Mouse (Mus musculus): ENCODE data around the gene Ncs1. TPM values are rescaled to one million over a fixed set of nuclear protein-coding genes. Genes with fewer than 3 reads are reported as not detected.

The Ncs1 gene
- total RNA-seq, 2 experiments from 2014 or later, result 298 to 317 TPM

GRCm38 (mm10) chr2:31244216-31244615 is 1.4 kb upstream of the Ncs1 start:
- DNase-seq (ENCODE audit: low spot score in 2 of 2), result no peak

- DNase-seq (ENCODE audit: low spot score in 2 of 2), result no peak
Measured at GRCm38 (mm10) chr2:31245051-31245450, 572 bp upstream of the Ncs1 start.

- DNase-seq (ENCODE audit: low spot score in 2 of 2), result peak in 1 of 2 experiments; percentile 63
Measured at GRCm38 (mm10) chr2:31246251-31246971, 788 bp downstream of the Ncs1 start.

- no peak for DNase-seq (ENCODE audit: low spot score in 2 of 2)
Measured at GRCm38 (mm10) chr2:31248856-31249255, 3.2 kb downstream of the Ncs1 start.

- DNase-seq (ENCODE audit: low spot score in 2 of 2), result no peak
Measured at GRCm38 (mm10) chr2:31252167-31252566, 6.5 kb downstream of the Ncs1 start.

GRCm38 (mm10) chr2:31253463-31253862 is 7.8 kb downstream of the Ncs1 start:
- DNase-seq (ENCODE audit: low spot score in 2 of 2), result no peak

- DNase-seq (ENCODE audit: low spot score in 2 of 2), result no peak
Measured at GRCm38 (mm10) chr2:31254806-31255205, 9.2 kb downstream of the Ncs1 start.

GRCm38 (mm10) chr2:31255952-31256938 is 10.6 kb downstream of the Ncs1 start:
- peak in 1 of 2 experiments; percentile 79 for DNase-seq (ENCODE audit: low spot score in 2 of 2)

GRCm38 (mm10) chr2:31257096-31257495 is 11.5 kb downstream of the Ncs1 start:
- DNase-seq (ENCODE audit: low spot score in 2 of 2), result peak; percentile 62 to 87

- DNase-seq (ENCODE audit: low spot score in 2 of 2), result peak; percentile 72 to 86
Measured at GRCm38 (mm10) chr2:31258609-31259366, 13.2 kb downstream of the Ncs1 start.

- DNase-seq (ENCODE audit: low spot score in 2 of 2), result no peak
Measured at GRCm38 (mm10) chr2:31259367-31259920, 13.8 kb downstream of the Ncs1 start.

- DNase-seq (ENCODE audit: low spot score in 2 of 2), result no peak
Measured at GRCm38 (mm10) chr2:31260549-31260948, 14.9 kb downstream of the Ncs1 start.

GRCm38 (mm10) chr2:31263039-31263461 is 17.4 kb downstream of the Ncs1 start:
- peak in 1 of 2 experiments; percentile 65 for DNase-seq (ENCODE audit: low spot score in 2 of 2)

GRCm38 (mm10) chr2:31263746-31264378 is 18.2 kb downstream of the Ncs1 start:
- DNase-seq (ENCODE audit: low spot score in 2 of 2), result peak; percentile 61 to 90

GRCm38 (mm10) chr2:31267447-31267846 is 21.8 kb downstream of the Ncs1 start:
- no peak for DNase-seq (ENCODE audit: low spot score in 2 of 2)

GRCm38 (mm10) chr2:31268631-31269030 is 23.0 kb downstream of the Ncs1 start:
- no peak for DNase-seq (ENCODE audit: low spot score in 2 of 2)

- peak in 1 of 2 experiments; percentile 54 for DNase-seq (ENCODE audit: low spot score in 2 of 2)
Measured at GRCm38 (mm10) chr2:31269188-31269587, 23.6 kb downstream of the Ncs1 start.

- no peak for DNase-seq (ENCODE audit: low spot score in 2 of 2)
Measured at GRCm38 (mm10) chr2:31269847-31270246, 24.2 kb downstream of the Ncs1 start.

- no peak for DNase-seq (ENCODE audit: low spot score in 2 of 2)
Measured at GRCm38 (mm10) chr2:31270470-31270869, 24.8 kb downstream of the Ncs1 start.

- DNase-seq (ENCODE audit: low spot score in 2 of 2), result no peak
Measured at GRCm38 (mm10) chr2:31271071-31271470, 25.4 kb downstream of the Ncs1 start.

All from layer of hippocampus, adult 18-20 months (tissue).